In the genomic region with DNA sequence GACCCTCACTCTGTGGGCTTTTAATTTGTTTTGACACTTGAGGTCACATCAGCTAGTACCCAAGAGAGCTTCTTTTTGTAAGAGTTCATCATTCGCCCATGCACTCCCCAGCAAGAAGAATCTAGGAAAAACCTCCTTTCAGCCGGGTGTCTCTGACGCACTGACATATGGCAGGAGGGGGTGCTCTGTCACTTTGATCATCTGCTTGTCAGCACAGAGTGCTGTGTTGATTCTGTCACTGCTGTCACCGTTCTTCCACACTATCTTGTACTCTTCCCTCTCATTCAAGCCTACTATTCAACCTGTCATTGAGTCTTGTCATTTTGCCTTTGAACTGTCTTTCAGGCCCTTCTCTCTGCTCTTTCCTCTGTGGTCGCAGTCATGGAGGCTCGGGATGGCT, we compare ENCODE assay signal across 13 mouse cellular contexts.
DNase-seq lines count a peak whose midpoint lies in the region; ATAC-seq lines count a peak whose summit lies in the region.
"Had no signal": no experiment of that assay in that cellular context is flagged by ENCODE, and none has a peak within 500 bp of the region (broad histone marks: within the 10 kb centered on the region; RNA-seq: fewer than 3 reads in every experiment).

No protein-coding gene starts in this region.

- no peaks in the 10 kb centered on the region for H3K36me3 ChIP-seq in forebrain, embryonic 13.5 days (ENCODE audit: poor library complexity, severe bottlenecking)
- no peaks in the 10 kb centered on the region for H3K36me3 ChIP-seq in forebrain, embryonic 11.5 days (ENCODE audit: control insufficient read depth, insufficient read depth, low read length)
- H3K36me3 ChIP-seq in forebrain, embryonic 14.5 days (ENCODE audit: control insufficient read depth, insufficient read depth, low read length): no peaks in the 10 kb centered on the region
- H3K36me3 ChIP-seq in midbrain, embryonic 13.5 days: no peaks in the 10 kb centered on the region
- H3K36me3 ChIP-seq: G1E had no signal

- H3K4me3 ChIP-seq in forebrain, embryonic 13.5 days: no peak overlapping the region
- H3K4me3 ChIP-seq in forebrain, embryonic 11.5 days (ENCODE audit: low read depth, low read length): no peak overlapping the region
- H3K4me3 ChIP-seq in forebrain, embryonic 14.5 days (ENCODE audit: low read depth, low read length): no peak overlapping the region
- H3K4me3 ChIP-seq in midbrain, embryonic 13.5 days (replicated peaks): no peak overlapping the region

- no peaks in the 10 kb centered on the region for H3K4me1 ChIP-seq in forebrain, embryonic 13.5 days
- H3K4me1 ChIP-seq in forebrain, embryonic 11.5 days (replicated peaks; ENCODE audit: control insufficient read depth, insufficient read depth, low read length): no peaks in the 10 kb centered on the region
- peaks cover 4% of the 10 kb centered on the region; the same call in 1 of the 2 replicates for H3K4me1 ChIP-seq in forebrain, embryonic 14.5 days (ENCODE audit: control insufficient read depth, insufficient read depth, low read length)
- peaks cover 7% of the 10 kb centered on the region; the same call in 1 of the 2 replicates for H3K4me1 ChIP-seq in midbrain, embryonic 13.5 days (replicated peaks)

- 57% methylated on average over 6 of the region's 6 CpGs for WGBS in forebrain, embryonic 13.5 days
- WGBS in forebrain, embryonic 11.5 days: 79% methylated on average over 6 of the region's 6 CpGs
- 60% methylated on average over 6 of the region's 6 CpGs for WGBS in forebrain, embryonic 14.5 days
- WGBS in midbrain, embryonic 13.5 days: 46% methylated on average over 6 of the region's 6 CpGs

- no peak overlapping the region for H3K9ac ChIP-seq in forebrain, embryonic 13.5 days
- H3K9ac ChIP-seq in forebrain, embryonic 11.5 days (ENCODE audit: low read length): no peak overlapping the region
- no peak overlapping the region for H3K9ac ChIP-seq in forebrain, embryonic 14.5 days (ENCODE audit: low read length)
- no peak overlapping the region for H3K9ac ChIP-seq in midbrain, embryonic 13.5 days (replicated peaks)
- H3K9ac ChIP-seq: liver, embryonic 14.5 days had no signal

- no peaks in the 10 kb centered on the region for H3K9me3 ChIP-seq in forebrain, embryonic 13.5 days (replicated peaks)
- H3K9me3 ChIP-seq in forebrain, embryonic 11.5 days (ENCODE audit: control insufficient read depth, low read length): no peaks in the 10 kb centered on the region
- H3K9me3 ChIP-seq in forebrain, embryonic 14.5 days (replicated peaks; ENCODE audit: control insufficient read depth, low read length): no peaks in the 10 kb centered on the region
- H3K9me3 ChIP-seq in midbrain, embryonic 13.5 days: no peaks in the 10 kb centered on the region

- no peak overlapping the region for H3K27ac ChIP-seq in forebrain, embryonic 13.5 days
- H3K27ac ChIP-seq in forebrain, embryonic 11.5 days (ENCODE audit: low read depth, low read length): no peak overlapping the region
- H3K27ac ChIP-seq in forebrain, embryonic 14.5 days (ENCODE audit: low read depth, low read length): peak overlapping the region; percentile 27; the same call in 1 of the 2 replicates
- no peak overlapping the region for H3K27ac ChIP-seq in midbrain, embryonic 13.5 days
- H3K27ac ChIP-seq: liver, embryonic 14.5 days had no signal

- ATAC-seq in forebrain, embryonic 13.5 days: peak; percentile 88
- no peak; the same call in 1 of the 2 replicates for ATAC-seq in forebrain, embryonic 11.5 days (replicated peaks; ENCODE audit: low FRiP score)
- peak; percentile 86 for ATAC-seq in forebrain, embryonic 14.5 days
- ATAC-seq in midbrain, embryonic 13.5 days: peak; percentile 62; the same call in 1 of the 2 replicates

- DNase-seq in forebrain, embryonic 11.5 days (ENCODE audit: low spot score): no peak
- peak; percentile 56 to 84 for DNase-seq in layer of hippocampus, adult 18-20 months (ENCODE audit: low spot score in 2 of 2)
- DNase-seq in layer of hippocampus, postnatal 25 days (ENCODE audit: extremely low spot score in 1 of 2, low spot score in 1 of 2): no peak
- DNase-seq in forebrain, embryonic 14.5 days (ENCODE audit: low spot score): peak; percentile 64
- DNase-seq in ovary, adult 18-20 months (ENCODE audit: low spot score): no peak
- DNase-seq in spleen, adult 18-20 months: no peak
- DNase-seq: adrenal gland, postnatal 36 days; cerebellum, postnatal 14 days; kidney, postnatal 14 days had no signal

- H3K4me2 ChIP-seq in forebrain, embryonic 13.5 days: no peak overlapping the region
- H3K4me2 ChIP-seq in forebrain, embryonic 11.5 days (ENCODE audit: low read depth, low read length, severe bottlenecking): no peak overlapping the region
- H3K4me2 ChIP-seq in forebrain, embryonic 14.5 days (ENCODE audit: low read length): no peak overlapping the region
- H3K4me2 ChIP-seq in midbrain, embryonic 13.5 days (replicated peaks): no peak overlapping the region

- H3K27me3 ChIP-seq in forebrain, embryonic 13.5 days: no peaks in the 10 kb centered on the region
- H3K27me3 ChIP-seq in forebrain, embryonic 11.5 days (ENCODE audit: control insufficient read depth, insufficient read depth, low read length): no peaks in the 10 kb centered on the region
- H3K27me3 ChIP-seq in forebrain, embryonic 14.5 days (replicated peaks; ENCODE audit: control insufficient read depth, insufficient read depth, low read length): no peaks in the 10 kb centered on the region
- no peaks in the 10 kb centered on the region for H3K27me3 ChIP-seq in midbrain, embryonic 13.5 days

Comparison
In these comparisons a context has a peak if more than half of its experiments do, and no peak if none do; other contexts are left out.
1. DNase-seq: peak in layer of hippocampus, adult 18-20 months (2 of 2) and forebrain, embryonic 14.5 days (single experiment); none in forebrain, embryonic 11.5 days (single experiment), layer of hippocampus, postnatal 25 days (0 of 2), ovary, adult 18-20 months (single experiment) and spleen, adult 18-20 months (0 of 2).